Mouse (Mus musculus): Measurements from ENCODE around the gene Etfdh.

Gene Etfdh

DNA sequence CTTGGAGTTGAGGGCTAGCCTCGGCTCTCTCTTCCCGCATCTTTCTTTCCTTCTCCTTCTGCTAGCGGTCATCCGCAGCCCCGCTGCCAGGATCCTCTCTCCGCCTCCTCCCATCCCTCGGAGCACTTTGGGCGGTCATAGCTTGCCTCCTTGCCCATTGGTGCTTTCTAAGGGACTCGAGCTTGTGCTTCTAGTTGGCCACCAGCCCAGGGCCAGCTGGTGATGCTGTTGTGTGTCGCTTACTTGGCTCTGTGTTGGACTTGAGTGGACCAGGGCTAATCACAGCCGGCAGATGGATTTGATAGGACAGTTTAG, at the start of gene Etfdh:
Etfdh (minus strand) TSS at position 85 of the 315 bp plus-strand sequence.
- no peak for DNase-seq (ENCODE audit: extremely low read depth, low read depth, low spot score)

DNA sequence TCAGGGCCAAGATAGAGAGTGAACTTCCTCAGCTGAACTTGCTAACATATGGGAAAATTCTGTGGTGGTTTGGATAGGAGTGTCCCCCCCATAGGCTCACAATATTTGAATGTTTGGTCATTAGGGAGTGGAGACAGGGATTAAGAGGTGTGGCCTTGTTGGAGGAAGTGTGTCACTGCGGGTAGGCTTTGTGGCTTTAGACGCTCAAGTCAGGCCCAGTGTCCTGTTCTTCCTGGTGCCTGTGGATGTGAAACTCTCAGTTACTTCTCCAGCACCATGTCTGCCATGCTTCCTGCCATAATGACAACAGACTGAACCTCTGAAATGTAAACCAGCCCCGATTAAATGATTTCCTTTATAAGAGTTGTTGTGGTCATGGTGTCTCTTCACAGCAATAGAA, 47.1 kb upstream of the Etfdh start:
- DNase-seq (ENCODE audit: extremely low read depth, low read depth, low spot score) = no peak

DNA sequence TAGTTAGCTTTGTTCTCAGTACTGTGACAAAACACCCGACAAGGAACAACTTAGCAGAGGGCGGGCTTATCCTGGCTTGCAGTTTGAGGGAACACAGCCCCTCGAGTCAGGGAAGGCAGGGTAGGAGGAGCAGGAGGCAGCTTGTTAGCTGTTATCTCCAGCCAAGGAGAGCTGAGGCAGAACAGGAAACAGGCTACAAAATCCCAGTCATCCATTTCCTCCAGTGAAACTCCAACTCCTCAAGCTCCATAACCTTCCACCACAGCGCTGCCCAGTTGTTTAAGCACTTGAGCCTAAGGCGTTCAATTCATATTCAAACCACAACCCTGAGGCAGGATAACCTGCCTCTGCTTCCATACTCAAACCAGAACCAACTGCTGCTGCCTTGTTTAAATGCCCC, 45.3 kb upstream of the Etfdh start:
- DNase-seq (ENCODE audit: extremely low read depth, low read depth, low spot score) = no peak

- DNase-seq (ENCODE audit: extremely low read depth, low read depth, low spot score) = no peak
These were observed 43.8 kb upstream of the Etfdh start for GRCm38 (mm10) chr3:79673082-79673481.

GRCm38 (mm10) chr3:79672188-79672587, 42.9 kb upstream of the Etfdh start:
- DNase-seq (ENCODE audit: extremely low read depth, low read depth, low spot score) = no peak

GRCm38 (mm10) chr3:79670556-79670955, 41.3 kb upstream of the Etfdh start:
- DNase-seq (ENCODE audit: extremely low read depth, low read depth, low spot score) = no peak

DNA sequence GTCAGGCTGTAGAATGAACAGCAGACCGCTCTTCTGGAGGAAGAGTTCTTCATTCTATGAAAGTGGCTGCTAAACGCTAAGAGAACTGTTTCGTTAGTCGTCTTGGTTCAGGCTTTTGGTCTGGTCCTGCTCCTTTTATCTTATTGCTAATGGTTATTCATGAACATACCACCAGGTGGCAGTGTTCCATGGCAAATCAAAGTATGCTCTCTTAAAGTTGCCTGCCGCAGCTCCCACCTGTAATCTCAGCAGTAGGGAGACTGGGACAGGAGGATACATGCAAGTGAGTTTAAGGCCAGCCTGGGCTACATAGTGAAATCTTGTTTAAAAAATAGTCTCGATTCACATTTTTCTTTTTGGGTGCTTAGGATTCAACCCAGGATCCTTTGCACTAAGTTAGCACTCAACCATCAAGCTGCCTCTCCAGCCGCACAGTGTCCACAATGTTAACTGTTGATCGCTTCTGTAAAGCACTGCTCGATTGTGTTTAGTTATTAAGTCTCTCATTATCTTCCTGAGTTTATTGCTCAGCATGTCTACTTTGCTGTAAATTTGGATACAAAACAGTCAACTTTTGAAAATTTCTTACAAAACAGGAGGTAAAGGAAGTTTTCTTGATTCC, 35.6 kb upstream of the Etfdh start:
- DNase-seq (ENCODE audit: extremely low read depth, low read depth, low spot score) = no peak

DNA sequence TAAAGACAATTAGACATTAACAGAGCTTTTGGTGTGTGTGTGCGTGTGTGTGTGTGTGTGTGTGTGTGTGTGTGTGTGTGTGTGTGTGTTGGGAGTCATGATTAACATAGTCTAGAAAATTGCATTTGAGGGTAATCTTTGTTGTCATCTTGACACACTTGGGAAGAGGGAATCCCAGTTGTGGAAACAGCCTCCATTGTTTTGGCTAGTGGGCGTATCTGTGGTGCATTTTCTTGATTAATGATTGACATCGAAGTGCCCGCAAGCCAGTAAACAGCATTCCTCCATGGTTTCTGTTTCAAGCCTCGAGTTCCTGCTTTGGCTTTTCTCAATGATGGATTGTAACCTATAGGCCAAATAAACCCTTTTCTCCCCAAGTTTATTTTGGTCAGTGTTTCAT, 27.4 kb upstream of the Etfdh start:
- DNase-seq (ENCODE audit: extremely low read depth, low read depth, low spot score) = no peak

DNA sequence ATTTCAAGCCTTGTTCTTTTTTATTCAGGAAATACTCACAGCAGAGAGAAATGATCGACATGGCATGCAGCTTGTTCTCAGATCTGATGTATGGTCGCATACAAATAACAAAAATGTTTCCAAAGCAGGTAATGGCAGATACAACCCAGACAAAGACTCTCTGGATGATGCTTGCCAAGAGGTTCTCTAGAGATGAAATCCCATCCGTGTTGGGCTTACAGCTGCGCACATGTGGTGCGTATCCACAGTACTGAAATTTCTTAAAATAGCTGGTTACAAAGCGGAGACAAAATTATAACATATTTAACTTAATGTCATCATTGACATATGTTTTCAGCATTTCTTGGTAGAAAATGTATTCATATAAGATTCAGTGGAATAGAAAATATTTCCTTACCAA, 22.8 kb upstream of the Etfdh start:
- DNase-seq (ENCODE audit: extremely low read depth, low read depth, low spot score) = no peak

GRCm38 (mm10) chr3:79628561-79629415, 512 bp downstream of the Etfdh start, which contains the start of gene 4930579G24Rik:
Gene 4930579G24Rik (plus strand): TSS chr3:79629079.
- peak; percentile 98 for DNase-seq (ENCODE audit: extremely low read depth, low read depth, low spot score)

- DNase-seq (ENCODE audit: extremely low read depth, low read depth, low spot score) = no peak
These were observed 1.1 kb downstream of the Etfdh start for GRCm38 (mm10) chr3:79628182-79628560.

GRCm38 (mm10) chr3:79627484-79628181, 1.7 kb downstream of the Etfdh start:
- no peak for DNase-seq (ENCODE audit: extremely low read depth, low read depth, low spot score)

DNA sequence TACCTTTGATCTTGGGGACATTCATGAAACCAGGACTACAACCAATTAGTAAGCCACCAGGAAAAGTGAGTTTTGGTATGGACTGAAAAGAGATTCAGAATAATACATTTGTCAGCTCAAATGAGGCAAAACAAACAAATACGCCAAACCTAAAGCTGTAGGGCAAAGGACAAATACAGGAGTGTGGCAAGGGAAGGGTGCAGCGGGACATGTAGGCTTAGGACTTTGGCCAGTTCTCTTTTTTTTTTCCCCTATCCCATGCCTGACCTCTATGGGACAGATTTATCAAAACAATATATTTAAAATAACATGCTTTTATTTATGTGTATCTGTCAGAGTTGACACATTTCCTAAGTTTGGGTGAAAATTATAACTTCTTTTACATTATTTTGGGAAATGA, 19.4 kb downstream of the Etfdh start:
- DNase-seq (ENCODE audit: extremely low read depth, low read depth, low spot score) = no peak

DNA sequence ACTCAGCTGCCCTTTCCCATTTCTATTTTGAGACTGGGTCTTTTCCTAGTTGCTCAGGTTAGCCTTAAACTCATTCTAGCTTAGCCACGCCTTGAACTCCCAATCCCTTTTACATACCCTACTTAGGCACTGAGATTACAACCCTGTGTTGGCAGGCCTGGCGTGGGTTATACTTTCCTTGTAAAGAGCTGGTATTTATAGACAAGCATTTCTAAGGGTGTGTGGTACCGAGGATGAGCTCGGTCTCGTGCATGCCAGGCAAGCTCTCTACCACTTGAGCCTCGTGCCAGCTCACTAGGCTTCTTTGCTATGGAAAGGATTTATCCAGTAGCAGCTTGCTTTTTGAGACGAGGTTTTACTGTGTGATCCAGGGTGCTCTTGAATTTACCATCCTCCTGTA, 33.8 kb downstream of the Etfdh start:
- no peak for DNase-seq (ENCODE audit: extremely low read depth, low read depth, low spot score)

DNA sequence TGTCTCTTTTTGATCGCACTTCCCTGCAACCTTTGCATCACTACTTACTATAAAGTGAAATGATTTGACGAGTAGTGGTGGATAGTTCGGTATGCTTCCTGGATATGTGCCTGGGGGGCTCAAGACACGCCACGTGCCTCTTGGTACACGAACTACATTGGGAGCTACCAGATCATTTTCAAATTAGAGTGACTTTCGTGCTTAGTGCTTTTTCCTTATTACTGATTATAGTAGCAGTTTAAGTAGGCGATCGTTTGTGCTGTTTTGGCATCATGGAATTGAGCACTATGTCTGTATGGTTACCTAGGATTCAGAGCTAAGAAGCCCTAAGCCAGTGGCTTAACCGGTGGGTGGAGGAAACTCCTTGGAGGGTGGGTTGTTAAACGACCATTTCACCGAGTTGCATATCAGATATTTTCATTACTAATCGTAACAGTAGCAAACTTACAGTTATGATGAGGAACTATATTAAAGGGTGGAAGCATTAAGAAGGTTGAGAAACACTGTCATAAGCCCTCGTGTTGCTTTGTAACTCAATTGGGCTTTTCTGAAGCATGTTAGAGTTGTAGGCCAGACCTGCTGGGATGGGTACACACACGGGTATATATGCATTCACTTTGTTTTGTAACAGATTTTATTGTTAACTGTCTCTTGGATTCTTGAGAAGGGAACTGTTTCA, 37.4 kb downstream of the Etfdh start:
- no peak for DNase-seq (ENCODE audit: extremely low read depth, low read depth, low spot score)

DNA sequence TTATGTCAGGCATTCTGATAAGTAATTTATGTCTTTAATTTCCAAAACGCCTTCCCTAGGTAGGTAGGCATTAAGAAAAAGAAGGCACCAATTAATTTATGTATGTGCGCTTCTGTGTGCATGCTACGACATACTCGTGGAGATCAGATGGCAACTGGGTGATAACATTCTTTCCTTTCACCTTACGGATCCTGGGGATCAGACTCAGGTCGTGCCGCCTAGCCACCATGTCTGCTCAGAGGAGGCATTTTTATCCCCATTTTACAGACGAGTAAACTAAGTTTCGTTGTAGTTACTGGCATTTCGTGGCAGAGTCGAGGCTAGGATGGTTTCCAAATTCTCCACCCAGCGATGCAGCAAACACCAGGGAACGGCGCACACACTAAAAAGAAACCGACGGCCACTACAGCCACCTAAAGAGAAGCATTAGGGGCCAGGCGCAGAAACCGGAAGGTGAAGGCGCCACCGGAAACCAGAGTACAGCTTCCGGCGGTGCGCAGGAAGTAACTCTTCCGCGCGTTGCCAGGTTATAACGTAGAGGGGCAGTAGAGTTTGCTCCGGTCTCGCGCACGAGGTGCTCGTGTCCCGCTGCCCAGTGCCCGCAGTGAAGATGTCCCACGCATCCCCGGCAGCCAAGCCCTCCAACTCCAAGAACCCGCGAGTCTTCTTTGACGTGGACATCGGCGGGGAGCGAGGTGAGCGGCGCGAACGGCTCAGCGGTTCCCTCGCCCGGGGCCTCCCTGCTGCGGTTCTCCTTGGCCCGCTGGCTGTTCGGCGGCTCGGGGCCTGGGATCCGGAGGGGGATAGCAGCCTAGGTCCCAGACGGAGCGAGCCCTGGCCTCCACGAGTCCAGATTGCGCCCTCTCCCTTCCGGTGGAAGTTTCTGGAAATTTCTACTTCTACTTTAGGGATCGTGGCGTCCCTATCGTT, 38.2 kb downstream of the Etfdh start, which contains the start of gene Ppid:
Ppid (plus strand) TSS at position 480 of the 930 bp plus-strand sequence.
- DNase-seq (ENCODE audit: extremely low read depth, low read depth, low spot score) = peak; percentile 19

- DNase-seq (ENCODE audit: extremely low read depth, low read depth, low spot score) = no peak
These were observed 39.6 kb downstream of the Etfdh start for GRCm38 (mm10) chr3:79589671-79590070.

DNA sequence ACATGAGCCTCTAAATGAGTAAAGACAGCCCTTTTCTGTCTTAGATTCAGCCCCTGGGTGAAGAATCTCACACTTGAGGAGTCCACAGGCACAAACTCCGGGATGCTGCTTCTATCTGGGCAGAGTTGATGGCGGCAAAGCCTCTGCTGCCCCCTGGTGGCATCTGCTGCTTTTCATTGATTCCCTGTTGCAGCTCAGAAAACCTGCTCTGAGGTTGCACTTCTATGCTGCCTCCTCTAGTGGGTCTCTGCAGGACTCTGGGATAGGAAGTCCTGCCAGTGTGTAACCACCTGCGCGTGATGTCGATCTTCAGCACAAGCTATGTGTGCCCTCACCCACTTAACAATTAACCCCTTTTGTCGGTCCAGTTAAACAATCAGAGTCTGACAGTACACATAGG, 42.5 kb downstream of the Etfdh start:
- no peak for DNase-seq (ENCODE audit: extremely low read depth, low read depth, low spot score)

DNA sequence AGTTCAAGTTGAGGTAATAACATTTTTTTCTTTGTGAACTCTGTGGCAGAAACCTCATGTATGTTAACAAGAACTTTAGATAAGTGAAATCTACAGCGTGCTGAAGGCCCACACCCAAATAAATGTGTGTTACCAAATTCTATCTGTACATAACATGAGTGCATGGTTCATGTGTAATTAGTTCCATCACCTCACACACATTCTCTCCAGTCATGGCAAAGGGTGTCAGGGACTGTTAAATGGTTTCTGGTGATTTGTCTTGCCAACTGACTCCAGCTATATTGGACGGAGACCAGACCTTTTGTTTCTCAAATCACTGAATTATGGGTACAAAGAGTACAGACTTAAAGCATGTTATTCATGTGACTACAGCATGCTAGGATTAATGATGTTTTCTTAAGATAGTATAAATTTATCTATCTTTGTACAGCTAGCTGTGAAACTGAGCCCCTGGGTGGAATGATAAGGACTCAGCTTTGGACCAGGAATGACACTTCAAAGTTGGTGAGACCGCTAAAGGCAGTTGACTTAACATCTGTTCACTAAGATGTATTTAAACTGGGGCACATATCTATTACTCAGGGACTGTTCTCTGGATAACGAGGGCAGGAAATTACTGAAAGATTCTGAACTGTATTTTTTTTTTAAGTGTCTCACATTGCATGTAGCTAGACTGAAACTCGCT, 49.3 kb downstream of the Etfdh start:
- no peak for DNase-seq (ENCODE audit: extremely low read depth, low read depth, low spot score)

DNA sequence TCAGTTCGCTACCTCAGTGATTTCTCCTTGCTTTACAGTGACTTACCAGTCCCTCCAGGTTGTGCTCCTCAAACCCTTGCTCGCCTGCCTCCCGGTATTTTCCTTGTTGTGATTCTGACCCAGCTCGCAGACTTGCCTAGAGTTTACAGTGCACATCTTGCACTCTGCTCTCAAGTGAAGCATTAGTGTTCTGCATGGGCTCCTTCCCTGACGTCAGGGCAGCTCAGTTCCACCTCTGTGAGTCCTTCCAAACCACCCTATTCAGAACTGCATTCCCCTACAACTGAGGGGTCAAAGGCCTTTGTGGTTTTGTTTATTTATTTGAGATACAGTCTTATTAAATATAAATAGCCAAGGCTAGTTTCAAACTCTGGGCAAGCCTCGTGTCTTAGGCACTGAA, 51.1 kb downstream of the Etfdh start:
- no peak for DNase-seq (ENCODE audit: extremely low read depth, low read depth, low spot score)
